ENCODE assay signal across 13 mouse cellular contexts in genomic region chr17:35074097-35074496, GRCm38 (mm10). TPM values are rescaled to one million over a fixed set of nuclear protein-coding genes. Genes with fewer than 3 reads are reported as not detected.
DNase-seq lines count a peak whose midpoint lies in the region; ATAC-seq lines count a peak whose summit lies in the region.
"Had no signal": no experiment of that assay in that cellular context is flagged by ENCODE, and none has a peak within 500 bp of the region (broad histone marks: within the 10 kb centered on the region; RNA-seq: fewer than 3 reads in every experiment).

No protein-coding gene starts in this region.

- WGBS in kidney, embryonic 16.5 days: 30% methylated on average over 17 of the region's 17 CpGs

- no peak for DNase-seq in kidney, adult 8-10 months
- peak; percentile 89 for DNase-seq in brain, adult 2 months (ENCODE audit: low read depth, low spot score)
- DNase-seq in thymus, postnatal 14 days: peak; percentile 61
- no peak for DNase-seq in retina, postnatal 1 day
- no peak for DNase-seq in gastrocnemius, postnatal 25 days
- no peak for DNase-seq in adrenal gland, adult 8-10 months
- DNase-seq: lung, embryonic 14.5 days had no signal

- no peak for ATAC-seq in kidney, embryonic 16.5 days (ENCODE audit: low FRiP score, low TSS enrichment)
- peak; percentile 49 for ATAC-seq in granulocyte monocyte progenitor cell, adult 5-6 weeks (replicated peaks; ENCODE audit: poor library complexity, severe bottlenecking)
- ATAC-seq: forebrain, embryonic 15.5 days had no signal

- no peak overlapping the region for H3K4me3 ChIP-seq in kidney, embryonic 16.5 days (ENCODE audit: low read length)
- H3K4me3 ChIP-seq: forebrain, embryonic 15.5 days; left cerebral cortex, adult 2 months had no signal

- peak overlapping the region; percentile 26; the same call in 1 of the 2 replicates for H3K9ac ChIP-seq in kidney, embryonic 16.5 days (replicated peaks; ENCODE audit: low read length)
- H3K9ac ChIP-seq: forebrain, embryonic 15.5 days; lung, embryonic 14.5 days had no signal

- H3K4me2 ChIP-seq in kidney, embryonic 16.5 days (replicated peaks; ENCODE audit: low read depth, low read length): no peak overlapping the region
- H3K4me2 ChIP-seq: forebrain, embryonic 15.5 days; lung, embryonic 14.5 days had no signal

- no peaks in the 10 kb centered on the region for H3K36me3 ChIP-seq in kidney, embryonic 16.5 days (ENCODE audit: insufficient read depth, low read length)
- H3K36me3 ChIP-seq: forebrain, embryonic 15.5 days had no signal

- no peaks in the 10 kb centered on the region for H3K9me3 ChIP-seq in kidney, embryonic 16.5 days (ENCODE audit: low read length)
- H3K9me3 ChIP-seq: forebrain, embryonic 15.5 days had no signal

- no peak overlapping the region for H3K27ac ChIP-seq in kidney, embryonic 16.5 days (ENCODE audit: low read length)
- H3K27ac ChIP-seq: forebrain, embryonic 15.5 days; left cerebral cortex, adult 2 months had no signal

- H3K4me1 ChIP-seq in kidney, embryonic 16.5 days (ENCODE audit: insufficient read depth, low read length): peaks cover 36% of the 10 kb centered on the region

- no peaks in the 10 kb centered on the region for H3K27me3 ChIP-seq in kidney, embryonic 16.5 days (ENCODE audit: insufficient read depth, low read length)
- H3K27me3 ChIP-seq: forebrain, embryonic 15.5 days had no signal

RNA-seq across cellular contexts. Expression of gene Ly6g6e, which starts 2.6 kb away (rescaled TPM):
- 1.1 and 2.0 TPM in 2 replicates for polyA plus RNA-seq in kidney, embryonic 16.5 days (2015; fragmentation: Nextera tagmentation; extraction: Ambion mirVana)
- total RNA-seq in granulocyte monocyte progenitor cell, adult 5-6 weeks (2014; fragmentation: Nextera tagmentation): not detected in 2 replicates
- total RNA-seq in granulocyte monocyte progenitor cell, adult 5-6 weeks (2017): not detected in 2 replicates
- total RNA-seq in gastrocnemius, postnatal 25 days (2021): not detected
- not detected for total RNA-seq in adrenal gland, adult 8-10 months (2022)
- total RNA-seq: midbrain, postnatal 0 days had no signal
- polyA plus RNA-seq: midbrain, postnatal 0 days had no signal

RNA-seq across cellular contexts. Expression of gene Ly6g6d, which starts 3.8 kb away (rescaled TPM):
- 4.4 and 4.6 TPM in 2 replicates for polyA plus RNA-seq in kidney, embryonic 16.5 days (2015; fragmentation: Nextera tagmentation; extraction: Ambion mirVana)
- total RNA-seq in granulocyte monocyte progenitor cell, adult 5-6 weeks (2014; fragmentation: Nextera tagmentation): not detected in 2 replicates
- not detected in 2 replicates for total RNA-seq in granulocyte monocyte progenitor cell, adult 5-6 weeks (2017)
- under 1 TPM; 0.51 to 0.72 TPM for total RNA-seq in gastrocnemius, postnatal 25 days (2021)
- total RNA-seq in adrenal gland, adult 8-10 months (2022): under 1 TPM in 2 of 4 experiments, not detected in 2; 0.46 to 0.68 TPM
- total RNA-seq: midbrain, postnatal 0 days had no signal

RNA-seq across cellular contexts. Expression of gene Mpig6b, which starts 8.1 kb away (rescaled TPM):
- 0.49 and 0.52 TPM in 2 replicates for polyA plus RNA-seq in kidney, embryonic 16.5 days (2015; fragmentation: Nextera tagmentation; extraction: Ambion mirVana)
- total RNA-seq in granulocyte monocyte progenitor cell, adult 5-6 weeks (2014; fragmentation: Nextera tagmentation): not detected in 2 replicates
- not detected in 2 replicates for total RNA-seq in granulocyte monocyte progenitor cell, adult 5-6 weeks (2017)
- total RNA-seq in gastrocnemius, postnatal 25 days (2021): not detected
- not detected for total RNA-seq in adrenal gland, adult 8-10 months (2022)
- total RNA-seq: left cerebral cortex, adult 2 months; midbrain, postnatal 0 days had no signal
- polyA plus RNA-seq: midbrain, postnatal 0 days had no signal

RNA-seq across cellular contexts. Expression of gene Ly6g6c, which starts 8.9 kb away (rescaled TPM):
- polyA plus RNA-seq in kidney, embryonic 16.5 days (2015; fragmentation: Nextera tagmentation; extraction: Ambion mirVana): not detected in 2 replicates
- not detected in 2 replicates for total RNA-seq in granulocyte monocyte progenitor cell, adult 5-6 weeks (2014; fragmentation: Nextera tagmentation)
- total RNA-seq in granulocyte monocyte progenitor cell, adult 5-6 weeks (2017): not detected in 2 replicates
- not detected for total RNA-seq in gastrocnemius, postnatal 25 days (2021)
- total RNA-seq in adrenal gland, adult 8-10 months (2022): not detected
- total RNA-seq: left cerebral cortex, adult 2 months had no signal
- polyA plus RNA-seq: forebrain, embryonic 15.5 days; heart, embryonic 14.5 days; midbrain, postnatal 0 days had no signal

RNA-seq across cellular contexts. Expression of gene Ly6g6f, which starts 11.3 kb away (rescaled TPM):
- polyA plus RNA-seq in kidney, embryonic 16.5 days (2015; fragmentation: Nextera tagmentation; extraction: Ambion mirVana): 0.26 TPM in 1 of 2 replicates, not detected in the other
- not detected in 2 replicates for total RNA-seq in granulocyte monocyte progenitor cell, adult 5-6 weeks (2014; fragmentation: Nextera tagmentation)
- not detected in 2 replicates for total RNA-seq in granulocyte monocyte progenitor cell, adult 5-6 weeks (2017)
- not detected for total RNA-seq in gastrocnemius, postnatal 25 days (2021)
- not detected for total RNA-seq in adrenal gland, adult 8-10 months (2022)
- total RNA-seq: midbrain, postnatal 0 days had no signal
- polyA plus RNA-seq: forebrain, embryonic 15.5 days; heart, embryonic 14.5 days; midbrain, postnatal 0 days had no signal

Comparison
In these comparisons a context has a peak if more than half of its experiments do, and no peak if none do; other contexts are left out.
1. DNase-seq: peak in brain, adult 2 months (single experiment) and thymus, postnatal 14 days (single experiment); none in kidney, adult 8-10 months (0 of 2), retina, postnatal 1 day (single experiment), gastrocnemius, postnatal 25 days (single experiment) and adrenal gland, adult 8-10 months (single experiment).